Mouse (Mus musculus): Measurements from ENCODE around the gene Myl9.

DNA sequence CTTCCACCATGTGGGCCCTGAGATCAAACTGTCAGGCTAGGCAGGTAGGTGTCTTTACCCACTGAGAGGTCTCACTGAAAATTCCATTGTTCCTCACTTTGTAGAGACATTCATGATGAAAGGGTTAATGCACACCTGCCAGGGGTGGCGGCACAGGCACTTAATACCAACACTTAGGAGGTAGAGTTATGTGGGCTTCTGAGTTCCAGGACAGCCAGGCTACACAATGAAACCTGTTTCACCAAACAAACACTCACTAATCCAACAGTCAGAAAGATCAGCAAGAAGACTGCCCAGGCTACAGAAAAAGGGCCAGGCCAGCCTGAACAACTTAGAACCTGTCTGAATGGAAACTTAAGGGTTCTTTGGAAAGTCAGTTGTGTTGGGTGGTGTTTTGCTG is 40.9 kb downstream of the Myl9 start:
- TF ChIP-seq CTCF (IDR thresholded peaks at IDR 0.05; ENCODE audit: low read depth) = no peak
- no peak for TF ChIP-seq EP300 (IDR thresholded peaks at IDR 0.05; ENCODE audit: low read depth)
